ENCODE assay signal across 9 mouse cellular contexts in genomic region chr2:19145881-19146280, GRCm38 (mm10). TPM values are rescaled to one million over a fixed set of nuclear protein-coding genes. Genes with fewer than 3 reads are reported as not detected.
DNase-seq lines count a peak whose midpoint lies in the region; ATAC-seq lines count a peak whose summit lies in the region.
"Had no signal": no experiment of that assay in that cellular context is flagged by ENCODE, and none has a peak within 500 bp of the region (broad histone marks: within the 10 kb centered on the region; RNA-seq: fewer than 3 reads in every experiment).

No protein-coding gene starts in this region.

- no peaks in the 10 kb centered on the region for H3K9me3 ChIP-seq in embryonic facial prominence, embryonic 14.5 days (ENCODE audit: control insufficient read depth, low read length)
- H3K9me3 ChIP-seq in embryonic facial prominence, embryonic 10.5 days = no peaks in the 10 kb centered on the region
- no peaks in the 10 kb centered on the region for H3K9me3 ChIP-seq in kidney, embryonic 16.5 days (ENCODE audit: low read length)
- H3K9me3 ChIP-seq in neural tube, embryonic 15.5 days (replicated peaks) = no peaks in the 10 kb centered on the region

- H3K36me3 ChIP-seq in embryonic facial prominence, embryonic 14.5 days (ENCODE audit: control insufficient read depth, insufficient read depth, low read length) = no peaks in the 10 kb centered on the region
- no peaks in the 10 kb centered on the region for H3K36me3 ChIP-seq in embryonic facial prominence, embryonic 10.5 days (replicated peaks)
- no peaks in the 10 kb centered on the region for H3K36me3 ChIP-seq in kidney, embryonic 16.5 days (ENCODE audit: insufficient read depth, low read length)
- H3K36me3 ChIP-seq in neural tube, embryonic 15.5 days = no peaks in the 10 kb centered on the region

- H3K4me1 ChIP-seq in embryonic facial prominence, embryonic 14.5 days (ENCODE audit: control insufficient read depth, insufficient read depth, low read length) = no peaks in the 10 kb centered on the region
- peaks cover 12% of the 10 kb centered on the region for H3K4me1 ChIP-seq in embryonic facial prominence, embryonic 10.5 days
- H3K4me1 ChIP-seq in kidney, embryonic 16.5 days (ENCODE audit: insufficient read depth, low read length) = no peaks in the 10 kb centered on the region
- no peaks in the 10 kb centered on the region for H3K4me1 ChIP-seq in neural tube, embryonic 15.5 days

- 49% methylated on average over 2 of the region's 2 CpGs for WGBS in embryonic facial prominence, embryonic 14.5 days
- 53% methylated on average over 2 of the region's 2 CpGs for WGBS in embryonic facial prominence, embryonic 10.5 days
- 49% methylated on average over 2 of the region's 2 CpGs for WGBS in kidney, embryonic 16.5 days
- WGBS in neural tube, embryonic 15.5 days = 60% methylated on average over 2 of the region's 2 CpGs

- DNase-seq in embryonic facial prominence, embryonic 14.5 days (ENCODE audit: low spot score) = peak; percentile 29
- DNase-seq in embryonic facial prominence, embryonic 10.5 days (ENCODE audit: low spot score) = no peak
- peak; percentile 51 for DNase-seq in retina, postnatal 1 day
- DNase-seq in retina, embryonic 14.5 days (ENCODE audit: low spot score) = no peak
- DNase-seq in telencephalon, adult 2 months (ENCODE audit: low read depth, low spot score) = peak; percentile 63
- no peak for DNase-seq in natural killer cell, adult 2 months (ENCODE audit: low spot score in 2 of 2)

- no peaks in the 10 kb centered on the region for H3K27me3 ChIP-seq in embryonic facial prominence, embryonic 14.5 days (replicated peaks; ENCODE audit: control insufficient read depth, insufficient read depth, low read length)
- no peaks in the 10 kb centered on the region for H3K27me3 ChIP-seq in embryonic facial prominence, embryonic 10.5 days (replicated peaks; ENCODE audit: low read depth, poor library complexity, severe bottlenecking)
- H3K27me3 ChIP-seq in kidney, embryonic 16.5 days (ENCODE audit: insufficient read depth, low read length) = no peaks in the 10 kb centered on the region
- no peaks in the 10 kb centered on the region for H3K27me3 ChIP-seq in neural tube, embryonic 15.5 days (replicated peaks)

- H3K9ac ChIP-seq in embryonic facial prominence, embryonic 14.5 days (ENCODE audit: low read depth, low read length) = no peak overlapping the region
- no peak overlapping the region for H3K9ac ChIP-seq in kidney, embryonic 16.5 days (replicated peaks; ENCODE audit: low read length)
- no peak overlapping the region for H3K9ac ChIP-seq in neural tube, embryonic 15.5 days (replicated peaks)

- no peak overlapping the region for H3K4me2 ChIP-seq in embryonic facial prominence, embryonic 14.5 days (ENCODE audit: low read depth, low read length)
- H3K4me2 ChIP-seq in kidney, embryonic 16.5 days (replicated peaks; ENCODE audit: low read depth, low read length) = no peak overlapping the region
- no peak overlapping the region for H3K4me2 ChIP-seq in neural tube, embryonic 15.5 days

- 0 out of 2 replicates have a peak, but pooled peaks have one; percentile 47 for ATAC-seq in embryonic facial prominence, embryonic 14.5 days (ENCODE audit: low read depth)
- ATAC-seq in kidney, embryonic 16.5 days (ENCODE audit: low FRiP score, low TSS enrichment) = peak; percentile 80; the same call in 1 of the 2 replicates
- ATAC-seq in neural tube, embryonic 15.5 days (ENCODE audit: low FRiP score) = no peak

- H3K4me3 ChIP-seq in embryonic facial prominence, embryonic 14.5 days (ENCODE audit: low read depth, low read length) = no peak overlapping the region
- no peak overlapping the region for H3K4me3 ChIP-seq in embryonic facial prominence, embryonic 10.5 days
- no peak overlapping the region for H3K4me3 ChIP-seq in kidney, embryonic 16.5 days (ENCODE audit: low read length)
- H3K4me3 ChIP-seq in neural tube, embryonic 15.5 days (replicated peaks) = no peak overlapping the region

- no peak overlapping the region for H3K27ac ChIP-seq in embryonic facial prominence, embryonic 14.5 days (replicated peaks; ENCODE audit: low read depth, low read length)
- H3K27ac ChIP-seq in embryonic facial prominence, embryonic 10.5 days (replicated peaks) = no peak overlapping the region
- H3K27ac ChIP-seq in kidney, embryonic 16.5 days (ENCODE audit: low read length) = no peak overlapping the region
- H3K27ac ChIP-seq in neural tube, embryonic 15.5 days (replicated peaks) = no peak overlapping the region

RNA-seq across cellular contexts. Expression of gene Armc3, which starts 53.2 kb away (rescaled TPM):
- 0.58 and 1.8 TPM in 2 replicates for polyA plus RNA-seq in embryonic facial prominence, embryonic 14.5 days (2014; fragmentation: Nextera tagmentation; extraction: Ambion mirVana)
- polyA plus RNA-seq in embryonic facial prominence, embryonic 10.5 days (2016; fragmentation: Nextera tagmentation; extraction: Ambion mirVana) = 0.09 TPM in 2 replicates
- 0.21 and 0.30 TPM in 2 replicates for polyA plus RNA-seq in kidney, embryonic 16.5 days (2015; fragmentation: Nextera tagmentation; extraction: Ambion mirVana)
- polyA plus RNA-seq in neural tube, embryonic 15.5 days (2015; fragmentation: Nextera tagmentation; extraction: Ambion mirVana) = 0.95 and 1.3 TPM in 2 replicates
- polyA plus RNA-seq: C2C12 had no signal

Comparison
In these comparisons a context has a peak if more than half of its experiments do, and no peak if none do; other contexts are left out.
1. DNase-seq: peak in embryonic facial prominence, embryonic 14.5 days (single experiment), retina, postnatal 1 day (single experiment) and telencephalon, adult 2 months (single experiment); none in embryonic facial prominence, embryonic 10.5 days (single experiment), retina, embryonic 14.5 days (single experiment) and natural killer cell, adult 2 months (0 of 2).